Mouse (Mus musculus) lung, embryonic 14.5 days (tissue): Measurements from ENCODE around the gene Dnaaf5. TPM values are rescaled to one million over a fixed set of nuclear protein-coding genes. Genes with fewer than 3 reads are reported as not detected.

Source experiments
- ATAC-seq: fragments of 200-750 bp; cut with Nextera tagmentation; 2 replicates; pipeline ENCODE4 v1.8.0; 2017; ENCODE audit warnings: mild to moderate bottlenecking, moderate TSS enrichment, moderate library complexity; ENCODE audit not compliant: insufficient read depth
- DNase-seq: peaks from one replicate; pipeline ENCODE4 v3.0.0-alpha.2; 2015
- H3K27ac ChIP-seq: fragments of 300-500 bp; sonication (generic); 2 replicates; pipeline ENCODE4 v1.5.1; 2014; ENCODE audit warnings: low read depth, mild to moderate bottlenecking, moderate library complexity
- H3K27me3 ChIP-seq: fragments of 300-500 bp; sonication (generic); 2 replicates; pipeline ENCODE4 v1.6.1; 2014; ENCODE audit warnings: low read length, control low read depth; ENCODE audit not compliant: insufficient read depth
- H3K36me3 ChIP-seq: fragments of 300-500 bp; sonication (generic); 2 replicates; pipeline ENCODE4 v1.6.1; 2014; ENCODE audit warnings: control low read depth; ENCODE audit not compliant: insufficient read depth
- H3K4me1 ChIP-seq: fragments of 300-500 bp; sonication (generic); 2 replicates; pipeline ENCODE4 v1.6.1; 2014; ENCODE audit warnings: antibody characterized with exemption, control low read depth; ENCODE audit not compliant: insufficient read depth
- H3K4me2 ChIP-seq: fragments of 300-500 bp; sonication (generic); 2 replicates; pipeline ENCODE4 v1.6.1; 2014; ENCODE audit warnings: mild to moderate bottlenecking
- H3K4me3 ChIP-seq: fragments of 300-500 bp; sonication (generic); 2 replicates; pipeline ENCODE4 v1.5.1; 2014; ENCODE audit warnings: low read depth, low read length
- H3K9ac ChIP-seq: fragments of 300-500 bp; sonication (generic); 2 replicates; pipeline ENCODE4 v1.6.1; 2014
- H3K9me3 ChIP-seq: fragments of 300-500 bp; sonication (generic); 2 replicates; pipeline ENCODE4 v1.6.1; 2016; ENCODE audit warnings: low read depth, low read length, control low read depth
- CTCF ChIP-seq: IDR thresholded peaks from 2 replicates; pipeline ENCODE4 v1.5.1; 2016; ENCODE audit warnings: antibody characterized with exemption, low read depth
- WGBS: fragments of 180-500 bp; shearing (Covaris S2); extraction: QIAGEN DNeasy Blood & Tissue Kit; methylation state at CpG from one replicate; pipeline ENCODE4 v1.1.7; 2014; 5-methylcytosine and 5-hydroxymethylcytosine counted together
- polyA plus RNA-seq: library from polyadenylated mRNA; unstranded; fragments of >200 nt; fragmentation: Nextera tagmentation; extraction: Ambion mirVana; gene quantifications from 2 replicates; pipeline ENCODE4 v1.2.1, GENCODE M21; 2014

Gene Dnaaf5
- polyA plus RNA-seq, 1 experiment from 2014 or later: 8.6 TPM

GRCm38 (mm10) chr5:139229716-139230115 is 79.7 kb downstream of the Dnaaf5 start:
- no peak for ATAC-seq
- no peak for TF ChIP-seq CTCF
- H3K4me2 ChIP-seq: no peak overlapping the region
- H3K27me3 ChIP-seq: no peaks in the 10 kb centered on the region
- H3K9ac ChIP-seq: no peak overlapping the region
- H3K27ac ChIP-seq: no peak overlapping the region
- peaks cover 88% of the 10 kb centered on the region for H3K36me3 ChIP-seq
- no peak for DNase-seq
- H3K4me1 ChIP-seq: no peaks in the 10 kb centered on the region
- H3K9me3 ChIP-seq: no peaks in the 10 kb centered on the region
- no peak overlapping the region for H3K4me3 ChIP-seq
- 93% methylated on average over 3 of the region's 3 CpGs for WGBS

GRCm38 (mm10) chr5:139232083-139232482 is 82.1 kb downstream of the Dnaaf5 start:
- H3K4me2 ChIP-seq: no peak overlapping the region
- H3K36me3 ChIP-seq: peaks cover 89% of the 10 kb centered on the region
- no peak overlapping the region for H3K9ac ChIP-seq
- H3K4me1 ChIP-seq: no peaks in the 10 kb centered on the region
- no peak overlapping the region for H3K4me3 ChIP-seq
- H3K9me3 ChIP-seq: no peaks in the 10 kb centered on the region
- no peak for TF ChIP-seq CTCF
- WGBS: 89% methylated on average over 3 of the region's 3 CpGs
- DNase-seq: no peak
- H3K27me3 ChIP-seq: no peaks in the 10 kb centered on the region
- ATAC-seq: no peak
- H3K27ac ChIP-seq: no peak overlapping the region

GRCm38 (mm10) chr5:139234423-139234822 is 84.4 kb downstream of the Dnaaf5 start:
- DNase-seq: no peak
- peaks cover 96% of the 10 kb centered on the region for H3K36me3 ChIP-seq
- 91% methylated on average over 4 of the region's 4 CpGs for WGBS
- no peaks in the 10 kb centered on the region for H3K9me3 ChIP-seq
- ATAC-seq: no peak
- H3K4me3 ChIP-seq: no peak overlapping the region
- H3K4me2 ChIP-seq: no peak overlapping the region
- H3K27me3 ChIP-seq: no peaks in the 10 kb centered on the region
- no peak for TF ChIP-seq CTCF
- H3K9ac ChIP-seq: no peak overlapping the region
- H3K27ac ChIP-seq: no peak overlapping the region
- no peaks in the 10 kb centered on the region for H3K4me1 ChIP-seq

Other genes with a start within 250 kb of the Dnaaf5 start
- gene Pdgfa, start 152.9 kb upstream of the Dnaaf5 start, polyA plus RNA-seq: 40.9 and 46.0 TPM in 2 replicates
- 12.0 and 13.5 TPM in 2 replicates for gene Prkar1b, start 222 bp upstream of the Dnaaf5 start, polyA plus RNA-seq
- gene Sun1, start 50.4 kb downstream of the Dnaaf5 start, polyA plus RNA-seq: 53.3 and 57.7 TPM in 2 replicates
- gene Get4, start 102.1 kb downstream of the Dnaaf5 start, polyA plus RNA-seq: 183 and 185 TPM in 2 replicates
- 3.6 and 4.0 TPM in 2 replicates for gene Adap1, start 175.4 kb downstream of the Dnaaf5 start, polyA plus RNA-seq
- gene Cox19, start 201.2 kb downstream of the Dnaaf5 start, polyA plus RNA-seq: 102 and 106 TPM in 2 replicates
- gene Cyp2w1, start 202.4 kb downstream of the Dnaaf5 start, polyA plus RNA-seq: not detected in 2 replicates
- gene Gpr146, start 227.5 kb downstream of the Dnaaf5 start, polyA plus RNA-seq: 3.5 and 4.3 TPM in 2 replicates